Mouse (Mus musculus) embryonic fibroblast, embryonic 13.5 days (primary cell): ENCODE measurements around the gene Slc6a6. TPM values are rescaled to one million over a fixed set of nuclear protein-coding genes. Genes with fewer than 3 reads are reported as not detected.
A peak's percentile ranks its signal among the peaks of the same experiment; 100 is the strongest.

ENCODE experiments used
- H3K27ac ChIP-seq: 2 replicates; pipeline ENCODE4 v1.5.1; 2012; ENCODE audit warnings: low read length, control low read depth, inconsistent platforms; ENCODE audit not compliant: insufficient read depth
- H3K4me1 ChIP-seq: 2 replicates; pipeline ENCODE4 v1.6.1; 2011; ENCODE audit warnings: low read length; ENCODE audit not compliant: control insufficient read depth, insufficient read depth
- H3K4me3 ChIP-seq: 2 replicates; pipeline ENCODE4 v1.5.1; 2011; ENCODE audit warnings: mild to moderate bottlenecking, control low read depth, low read length; ENCODE audit not compliant: insufficient read depth
- CTCF ChIP-seq: IDR thresholded peaks from 2 replicates; pipeline ENCODE4 v1.5.1; 2011; ENCODE audit warnings: mild to moderate bottlenecking, control low read depth, low read length, moderate library complexity, borderline replicate concordance; ENCODE audit not compliant: insufficient read depth
- POLR2A ChIP-seq: IDR thresholded peaks from 2 replicates; pipeline ENCODE4 v1.6.1; 2011; ENCODE audit warnings: low read depth, mild to moderate bottlenecking, control low read depth, low read length, moderate library complexity
- polyA plus RNA-seq: library from polyadenylated mRNA; stranded (reverse); fragments of >200 nt; gene quantifications from 2 replicates; pipeline ENCODE4 v1.2.4, GENCODE M21; 2011; ENCODE audit warnings: low read depth; ENCODE audit not compliant: missing spikeins, insufficient read length

Gene Slc6a6
- polyA plus RNA-seq, 1 experiment, result 79.8 TPM

DNA sequence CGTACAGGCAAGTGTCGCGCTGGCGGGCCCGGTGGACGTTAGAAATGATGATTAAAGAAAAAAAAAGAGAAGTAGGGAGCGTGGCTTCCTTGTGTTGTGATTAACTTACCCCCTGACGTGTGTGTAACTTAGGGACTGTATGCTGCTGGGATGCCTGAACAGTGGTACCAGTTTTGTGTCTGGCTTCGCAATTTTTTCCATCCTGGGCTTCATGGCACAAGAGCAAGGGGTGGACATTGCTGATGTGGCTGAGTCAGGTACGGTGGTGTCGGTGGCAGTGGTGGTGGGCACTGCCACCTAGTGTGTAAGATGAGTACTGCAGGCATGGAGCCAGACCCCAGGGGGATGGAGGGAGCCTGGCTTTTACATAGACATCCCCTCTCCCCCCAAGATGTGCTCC is 57.2 kb downstream of the Slc6a6 start:
- Histone ChIP-seq H3K4me3 (no peak overlapping the region), H3K4me1 (peaks cover 4% of the 10 kb centered on the region), H3K27ac (no peak overlapping the region)
- TF ChIP-seq CTCF (peak; percentile 94), POLR2A (no peak)

GRCm38 (mm10) chr6:91742466-91742865 is 58.6 kb downstream of the Slc6a6 start:
- Histone ChIP-seq H3K27ac (no peak overlapping the region), H3K4me3 (no peak overlapping the region), H3K4me1 (no peaks in the 10 kb centered on the region)
- no peak for TF ChIP-seq CTCF
- TF ChIP-seq POLR2A, result no peak

DNA sequence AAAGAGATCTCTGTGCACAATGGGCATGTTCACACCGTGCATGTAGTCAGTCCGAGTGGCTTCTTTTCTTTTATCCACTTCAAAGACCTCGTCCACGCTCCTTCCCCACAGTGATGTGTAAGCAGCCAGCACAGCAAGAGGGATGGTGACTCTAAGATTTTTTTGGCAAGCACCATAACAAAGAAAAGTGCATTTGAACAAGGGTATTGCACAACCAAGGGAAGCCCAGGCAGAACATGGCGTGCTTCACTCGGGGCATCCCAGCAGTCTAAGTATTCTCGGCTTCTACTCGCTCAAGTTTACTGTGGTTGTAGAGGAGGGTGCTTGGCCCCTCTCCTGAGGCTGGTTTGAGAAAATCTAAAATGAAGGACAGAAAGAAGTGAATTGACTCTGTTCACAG is 59.1 kb downstream of the Slc6a6 start:
- H3K4me1 ChIP-seq, result no peaks in the 10 kb centered on the region
- TF ChIP-seq POLR2A, result no peak
- no peak for TF ChIP-seq CTCF

GRCm38 (mm10) chr6:91743886-91744285 is 60.0 kb downstream of the Slc6a6 start:
- H3K4me3 ChIP-seq, result no peak overlapping the region
- no peak overlapping the region for H3K27ac ChIP-seq
- TF ChIP-seq POLR2A (no peak), CTCF (no peak)
- H3K4me1 ChIP-seq, result no peaks in the 10 kb centered on the region

More for the DNA sequence above, 59.1 kb downstream of the Slc6a6 start:
- H3K27ac ChIP-seq, result no peak overlapping the region
- H3K4me3 ChIP-seq, result no peak overlapping the region

DNA sequence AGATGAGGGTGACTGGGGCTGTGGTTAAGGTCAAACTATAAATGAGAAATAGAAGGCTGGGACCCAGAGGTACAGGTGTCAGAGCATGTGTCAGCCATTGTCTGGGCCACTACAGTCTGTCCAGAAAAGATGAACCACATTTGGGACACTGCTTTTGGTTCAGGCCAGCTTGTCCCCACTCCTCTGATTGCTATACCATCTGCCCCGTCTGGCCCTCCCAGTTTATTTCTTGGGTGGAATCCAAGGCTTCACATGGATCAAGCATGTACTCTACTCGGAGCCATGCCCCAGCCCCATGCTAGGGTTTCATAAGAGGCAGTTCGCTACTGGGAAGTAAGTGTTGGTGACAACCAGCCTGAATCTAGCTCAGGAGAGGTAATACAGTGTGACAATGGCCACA is 61.4 kb downstream of the Slc6a6 start:
- TF ChIP-seq POLR2A (no peak), CTCF (no peak)
- no peak overlapping the region for H3K4me3 ChIP-seq
- no peaks in the 10 kb centered on the region for H3K4me1 ChIP-seq
- no peak overlapping the region for H3K27ac ChIP-seq

DNA sequence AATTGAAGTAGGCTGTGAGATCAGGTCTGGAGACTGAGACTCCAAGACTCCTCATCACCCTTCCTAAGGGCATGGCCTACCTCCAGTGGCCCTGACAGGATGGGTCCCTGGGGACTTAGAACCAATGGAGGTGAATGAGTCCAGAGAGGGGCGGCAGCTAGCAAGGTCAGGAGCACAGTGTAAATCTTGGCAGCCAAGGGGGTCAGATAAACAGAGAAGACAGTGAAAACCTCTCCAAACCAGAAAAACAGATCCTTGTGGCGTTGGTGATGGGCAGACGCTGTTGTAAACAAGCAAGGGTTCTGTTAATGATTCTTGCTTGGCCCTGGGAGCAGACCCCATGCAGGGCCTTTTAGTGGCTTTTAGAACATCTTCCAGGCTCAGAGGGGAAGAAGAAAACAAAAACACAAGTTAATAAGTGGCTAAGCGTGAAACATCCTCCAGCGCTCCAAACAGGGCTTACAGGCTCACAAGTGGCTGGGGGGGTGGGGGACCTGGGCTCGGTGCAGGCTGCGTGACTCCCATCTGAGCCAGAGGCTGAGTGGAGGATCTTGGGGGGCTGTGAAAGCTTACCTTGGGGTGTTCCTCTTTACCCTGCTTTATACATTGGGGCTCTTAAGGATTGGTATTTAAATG is 62.2 kb downstream of the Slc6a6 start:
- no peaks in the 10 kb centered on the region for H3K4me1 ChIP-seq
- H3K4me3 ChIP-seq, result no peak overlapping the region
- TF ChIP-seq CTCF (no peak), POLR2A (no peak)
- no peak overlapping the region for H3K27ac ChIP-seq

GRCm38 (mm10) chr6:91746776-91747175 is 62.9 kb downstream of the Slc6a6 start:
- no peak overlapping the region for H3K4me3 ChIP-seq
- no peak overlapping the region for H3K27ac ChIP-seq
- TF ChIP-seq POLR2A, result no peak
- TF ChIP-seq CTCF, result no peak
- H3K4me1 ChIP-seq, result no peaks in the 10 kb centered on the region

DNA sequence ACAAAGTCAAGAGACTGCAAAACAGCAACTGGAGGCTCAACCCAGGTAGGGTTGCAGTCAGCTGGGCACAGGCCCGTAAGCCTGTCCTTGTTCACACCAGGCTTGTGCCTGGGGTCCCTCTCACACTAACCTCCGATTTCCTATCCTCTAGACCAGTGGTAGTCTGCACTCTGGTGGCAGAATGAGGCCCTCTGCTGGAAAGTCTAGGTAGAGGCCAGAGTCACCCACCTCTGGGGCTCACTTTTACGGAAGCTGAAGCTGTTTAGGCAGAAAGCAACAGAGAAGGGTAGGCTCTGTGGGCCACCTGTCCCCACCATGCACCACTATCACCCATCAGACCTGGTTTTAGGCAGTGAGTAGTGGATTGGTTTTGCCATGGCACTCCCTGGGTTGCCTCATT is 67.1 kb downstream of the Slc6a6 start:
- Histone ChIP-seq H3K4me1 (no peaks in the 10 kb centered on the region), H3K27ac (no peak overlapping the region), H3K4me3 (no peak overlapping the region)
- no peak for TF ChIP-seq CTCF
- no peak for TF ChIP-seq POLR2A

- no peak overlapping the region for H3K27ac ChIP-seq
- no peaks in the 10 kb centered on the region for H3K4me1 ChIP-seq
- TF ChIP-seq POLR2A (no peak), CTCF (no peak)
- no peak overlapping the region for H3K4me3 ChIP-seq
Observed at GRCm38 (mm10) chr6:91752884-91753283, 69.0 kb downstream of the Slc6a6 start.

DNA sequence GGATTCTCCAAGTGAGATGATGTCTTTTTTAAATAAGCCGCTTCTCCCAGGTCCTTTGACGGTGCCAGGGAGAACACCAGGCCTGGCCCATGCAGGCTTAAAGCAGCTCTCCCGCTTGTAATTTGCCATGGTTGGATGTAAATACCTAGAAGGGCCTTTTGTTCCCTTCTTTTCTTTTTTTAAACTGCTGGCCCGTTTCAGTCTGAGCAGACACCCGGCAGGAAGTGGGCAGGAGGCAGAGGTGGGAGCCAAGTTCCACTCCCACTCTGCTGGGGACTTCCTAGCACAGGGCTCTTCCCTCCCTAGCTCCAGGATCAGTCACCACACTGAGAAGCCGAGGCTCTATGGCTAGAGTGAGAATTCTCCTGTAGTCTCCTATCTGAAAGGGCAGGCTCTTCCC is 70.2 kb downstream of the Slc6a6 start:
- no peak overlapping the region for H3K4me3 ChIP-seq
- no peak overlapping the region for H3K27ac ChIP-seq
- TF ChIP-seq POLR2A (no peak), CTCF (no peak)
- no peaks in the 10 kb centered on the region for H3K4me1 ChIP-seq

- Histone ChIP-seq H3K4me1 (no peaks in the 10 kb centered on the region), H3K27ac (no peak overlapping the region)
- TF ChIP-seq CTCF (no peak), POLR2A (no peak)
Observed at GRCm38 (mm10) chr6:91754845-91755244, 71.0 kb downstream of the Slc6a6 start.

DNA sequence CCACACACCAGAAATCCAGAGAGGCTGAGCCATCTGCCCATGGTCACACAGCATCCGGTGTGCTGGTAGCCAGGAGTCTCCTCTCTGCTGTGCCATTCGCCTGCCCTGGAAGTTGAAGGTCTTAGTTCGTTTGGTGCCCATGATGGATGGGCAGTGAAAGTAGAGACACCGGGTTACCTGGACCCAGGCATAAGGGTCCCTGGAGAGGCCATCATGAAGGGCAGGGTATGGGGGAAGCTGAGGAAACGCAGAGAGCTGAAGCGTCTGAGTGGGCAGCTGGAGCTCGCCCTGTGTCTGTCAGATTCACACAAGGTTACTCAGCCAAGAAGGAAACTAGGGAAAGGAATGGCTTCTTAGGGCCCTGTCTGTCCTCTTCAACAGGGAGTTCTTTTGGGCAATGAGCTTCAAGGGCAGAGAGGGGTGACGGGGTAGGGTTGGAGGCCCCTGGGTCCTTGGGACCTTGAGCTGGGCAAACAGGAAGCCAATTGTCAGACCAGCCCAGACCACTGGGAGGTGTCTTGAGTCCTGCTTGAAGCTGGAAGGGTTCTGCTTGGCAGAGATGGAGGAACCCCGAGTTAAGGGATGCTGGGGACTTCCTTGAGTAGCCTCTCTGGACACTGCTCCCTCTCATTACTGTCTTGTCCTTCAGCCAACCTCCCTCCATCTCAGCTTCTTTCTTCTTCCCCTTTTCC is 78.3 kb downstream of the Slc6a6 start:
- Histone ChIP-seq H3K4me1 (no peaks in the 10 kb centered on the region), H3K27ac (no peak overlapping the region), H3K4me3 (no peak overlapping the region)
- no peak for TF ChIP-seq POLR2A
- TF ChIP-seq CTCF, result no peak

More at GRCm38 (mm10) chr6:91754845-91755244, 71.0 kb downstream of the Slc6a6 start:
- no peak overlapping the region for H3K4me3 ChIP-seq
